Mouse (Mus musculus): Measurements from ENCODE around the gene Hist1h2ac. TPM values are rescaled to one million over a fixed set of nuclear protein-coding genes. Genes with fewer than 3 reads are reported as not detected.
A peak's percentile ranks its signal among the peaks of the same experiment; 100 is the strongest.
"Not testable (repeated sequence)": the region's sequence is repeated elsewhere in the genome, so short reads cannot be mapped to it uniquely, and the experiment has no call there.

Hist1h2ac gene
- polyA plus RNA-seq, 1 experiment from 2014 or later, result 1.0 TPM

DNA sequence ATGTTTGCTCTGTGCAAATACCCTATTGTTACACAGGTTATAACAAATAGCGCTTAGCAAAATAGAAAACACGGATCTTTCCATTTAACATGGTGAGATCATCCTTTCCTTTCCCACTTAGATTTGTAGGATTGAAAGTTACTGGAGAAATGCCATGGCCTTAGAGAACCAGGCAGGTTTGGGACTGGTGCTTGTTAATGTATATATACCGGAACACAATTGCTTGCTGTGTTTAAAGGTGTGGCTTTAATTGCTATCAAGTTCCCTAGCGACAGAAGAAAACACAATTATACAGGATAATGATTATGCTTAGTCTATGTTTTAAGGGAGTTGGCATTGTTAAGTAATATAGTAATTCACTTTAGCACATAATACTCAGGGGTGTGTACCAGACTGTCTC, 3.4 kb upstream of the Hist1h2ac start:
- H3K4me1 ChIP-seq (replicated peaks), result peaks cover 61% of the 10 kb centered on the region

DNA sequence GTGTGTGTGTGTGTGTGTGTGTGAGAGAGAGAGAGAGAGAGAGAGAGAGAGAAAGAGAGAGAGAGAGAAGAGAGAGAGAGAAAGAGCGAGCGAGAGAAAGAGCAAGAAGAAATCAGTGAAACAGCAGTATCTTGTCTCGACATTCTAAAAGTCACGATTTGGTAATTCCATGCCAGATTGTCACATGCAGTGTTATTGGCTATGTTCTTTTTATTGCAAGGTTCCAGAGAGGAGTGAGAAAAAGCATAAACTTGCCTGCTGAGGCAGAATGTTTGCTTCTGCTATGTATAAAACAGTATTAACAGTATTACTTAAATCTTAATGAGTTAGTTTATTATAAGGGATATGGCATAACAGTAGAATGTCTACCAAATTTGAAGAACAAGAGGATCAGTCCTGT, 2.2 kb upstream of the Hist1h2ac start:
- Histone ChIP-seq H3K4me3 (replicated peaks) (peak overlapping the region; percentile 66), H3K27me3 (no peaks in the 10 kb centered on the region), H3K4me1 (replicated peaks) (peaks cover 61% of the 10 kb centered on the region), H3K9ac (peak overlapping the region; percentile 84), H3K9me3 (replicated peaks) (no peaks in the 10 kb centered on the region), H3K27ac (peak overlapping the region; percentile 100), H3K4me2 (peak overlapping the region; percentile 82), H3K36me3 (no peaks in the 10 kb centered on the region)
- ATAC-seq (ENCODE audit: low read depth) (no peak), DNase-seq (no peak)
- WGBS (ENCODE audit: insufficient replicate concordance), result 44% methylated on average over 4 of the region's 4 CpGs

More for the DNA sequence above, 3.4 kb upstream of the Hist1h2ac start:
- ATAC-seq (ENCODE audit: low read depth), result no peak
- no peak for DNase-seq
- 80% methylated on average over 4 of the region's 4 CpGs for WGBS (ENCODE audit: insufficient replicate concordance)
- peak overlapping the region; percentile 38 for H3K4me2 ChIP-seq
- H3K9ac ChIP-seq, result no peak overlapping the region
- H3K27me3 ChIP-seq, result no peaks in the 10 kb centered on the region
- peak overlapping the region; percentile 22; the same call in 1 of the 2 replicates for H3K4me3 ChIP-seq (replicated peaks)
- H3K36me3 ChIP-seq, result no peaks in the 10 kb centered on the region
- no peaks in the 10 kb centered on the region for H3K9me3 ChIP-seq (replicated peaks)
- peak overlapping the region; percentile 65; the same call in 1 of the 2 replicates for H3K27ac ChIP-seq

DNA sequence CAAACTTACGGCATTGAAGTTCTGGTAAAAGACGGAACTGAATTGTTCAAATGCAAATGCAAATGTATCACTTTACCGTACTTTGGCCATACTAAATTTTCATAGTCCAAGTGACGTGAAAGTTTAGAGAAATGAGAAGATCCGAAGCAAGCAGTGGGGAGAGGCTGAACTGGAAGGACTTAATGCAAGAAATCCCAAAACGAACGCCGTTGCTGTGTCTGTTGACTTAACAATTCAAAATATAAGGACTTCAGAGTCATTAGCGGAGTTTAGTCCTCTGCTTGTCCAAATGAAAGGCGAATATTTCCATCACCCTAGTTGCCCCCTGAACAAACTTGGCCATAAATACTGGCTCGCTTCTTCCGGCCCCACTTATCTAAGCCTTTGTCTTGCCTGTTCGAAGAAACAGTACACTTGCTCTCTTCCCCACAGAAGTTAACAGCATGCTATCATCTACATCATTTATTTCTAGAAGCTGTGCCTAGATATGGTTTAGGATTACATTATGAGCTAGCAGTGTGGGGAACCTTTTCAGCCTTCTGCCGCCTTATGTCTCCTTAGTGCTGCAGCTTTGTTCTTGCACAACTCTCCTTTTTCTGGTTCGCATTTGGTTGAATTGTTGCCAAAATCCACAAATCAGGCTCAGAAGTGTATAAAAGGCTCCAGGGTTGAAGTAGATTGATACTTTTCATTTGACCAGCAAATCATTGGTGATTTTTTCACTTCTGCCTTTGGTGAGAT, 1.5 kb upstream of the Hist1h2ac start:
- Histone ChIP-seq H3K27me3 (no peaks in the 10 kb centered on the region), H3K4me1 (replicated peaks) (peaks cover 61% of the 10 kb centered on the region), H3K4me3 (replicated peaks) (peak overlapping the region; percentile 66), H3K36me3 (no peaks in the 10 kb centered on the region), H3K4me2 (peak overlapping the region; percentile 82), H3K9ac (peak overlapping the region; percentile 84), H3K9me3 (replicated peaks) (no peaks in the 10 kb centered on the region), H3K27ac (peak overlapping the region; percentile 100)
- 4% methylated on average over 15 of the region's 15 CpGs for WGBS (ENCODE audit: insufficient replicate concordance)
- DNase-seq, result peak; percentile 42
- no peak for ATAC-seq (ENCODE audit: low read depth)

DNA sequence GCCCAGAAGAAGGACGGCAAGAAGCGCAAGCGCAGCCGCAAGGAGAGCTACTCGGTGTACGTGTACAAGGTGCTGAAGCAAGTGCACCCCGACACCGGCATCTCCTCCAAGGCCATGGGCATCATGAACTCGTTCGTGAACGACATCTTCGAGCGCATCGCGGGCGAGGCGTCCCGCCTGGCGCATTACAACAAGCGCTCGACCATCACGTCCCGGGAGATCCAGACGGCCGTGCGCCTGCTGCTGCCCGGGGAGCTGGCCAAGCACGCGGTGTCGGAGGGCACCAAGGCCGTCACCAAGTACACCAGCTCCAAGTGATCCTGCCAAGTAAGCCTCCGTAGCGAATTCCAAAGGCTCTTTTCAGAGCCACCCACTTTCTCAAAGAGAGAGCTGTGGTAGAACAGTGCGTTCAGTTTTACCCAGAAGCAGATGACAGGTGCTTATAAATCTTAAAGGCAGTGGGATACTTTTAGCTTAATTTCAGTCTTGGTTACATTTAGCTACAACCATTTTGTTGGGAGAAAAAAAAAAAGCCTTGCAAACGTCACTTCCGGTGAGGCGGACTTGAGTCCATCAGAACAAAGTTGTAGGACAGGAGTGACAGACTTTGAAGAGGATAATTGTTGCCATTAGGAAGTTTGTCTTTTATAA, 672 bp upstream of the Hist1h2ac start:
- peaks cover 64% of the 10 kb centered on the region for H3K4me1 ChIP-seq (replicated peaks)
- peak overlapping the region; percentile 66 for H3K4me3 ChIP-seq (replicated peaks)
- not testable (repeated sequence) for H3K9me3 ChIP-seq (replicated peaks); H3K27me3 ChIP-seq; H3K36me3 ChIP-seq
- H3K4me2 ChIP-seq, result peak overlapping the region; percentile 82
- H3K27ac ChIP-seq, result peak overlapping the region; percentile 100
- WGBS (ENCODE audit: insufficient replicate concordance), result 1% methylated on average over 19 of the region's 37 CpGs
- H3K9ac ChIP-seq, result peak overlapping the region; percentile 84
- ATAC-seq (ENCODE audit: low read depth) (peak; percentile 21; the same call in 1 of the 2 replicates), DNase-seq (peak; percentile 67)

DNA sequence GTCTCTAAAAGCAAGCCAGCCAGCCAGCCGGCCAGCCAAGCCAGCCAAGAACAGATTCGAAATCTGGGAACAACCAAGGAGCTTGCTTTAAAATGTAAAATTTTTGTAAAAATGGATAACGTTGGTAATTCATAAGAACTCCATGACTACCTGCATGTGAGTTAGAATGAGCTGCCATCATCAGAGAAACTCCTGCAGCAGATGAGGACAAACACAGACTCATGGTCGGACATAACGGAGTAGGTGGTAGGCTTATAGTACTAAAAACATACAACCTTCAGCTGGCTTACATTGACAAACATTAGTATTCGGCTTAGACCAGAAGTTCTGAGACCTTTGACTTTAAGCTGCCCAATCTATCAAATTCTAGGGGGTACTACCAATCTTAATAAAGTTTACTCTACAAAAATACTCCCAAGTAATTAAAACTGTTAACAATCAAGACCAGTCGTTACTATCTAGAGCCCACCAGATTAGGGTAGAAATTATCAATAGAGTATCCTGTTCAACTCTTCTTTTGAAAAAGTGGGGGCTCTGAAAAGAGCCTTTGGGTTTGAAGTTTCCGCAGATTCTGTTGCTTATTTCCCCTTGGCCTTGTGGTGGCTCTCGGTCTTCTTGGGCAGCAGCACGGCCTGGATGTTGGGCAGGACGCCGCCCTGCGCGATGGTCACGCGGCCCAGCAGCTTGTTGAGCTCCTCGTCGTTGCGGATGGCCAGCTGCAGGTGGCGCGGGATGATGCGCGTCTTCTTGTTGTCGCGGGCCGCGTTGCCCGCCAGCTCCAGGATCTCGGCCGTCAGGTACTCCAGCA, 597 bp downstream of the Hist1h2ac start:
- H3K4me2 ChIP-seq, result peak overlapping the region; percentile 78
- not testable (repeated sequence) for H3K36me3 ChIP-seq; ATAC-seq (ENCODE audit: low read depth); H3K27me3 ChIP-seq; H3K9me3 ChIP-seq (replicated peaks)
- H3K27ac ChIP-seq, result peak overlapping the region; percentile 100
- DNase-seq, result peak; percentile 35
- peak overlapping the region; percentile 86 for H3K9ac ChIP-seq
- peaks cover 55% of the 10 kb centered on the region for H3K4me1 ChIP-seq (replicated peaks)
- 11% methylated on average over 12 of the region's 30 CpGs for WGBS (ENCODE audit: insufficient replicate concordance)
- H3K4me3 ChIP-seq (replicated peaks), result peak overlapping the region; percentile 61

DNA sequence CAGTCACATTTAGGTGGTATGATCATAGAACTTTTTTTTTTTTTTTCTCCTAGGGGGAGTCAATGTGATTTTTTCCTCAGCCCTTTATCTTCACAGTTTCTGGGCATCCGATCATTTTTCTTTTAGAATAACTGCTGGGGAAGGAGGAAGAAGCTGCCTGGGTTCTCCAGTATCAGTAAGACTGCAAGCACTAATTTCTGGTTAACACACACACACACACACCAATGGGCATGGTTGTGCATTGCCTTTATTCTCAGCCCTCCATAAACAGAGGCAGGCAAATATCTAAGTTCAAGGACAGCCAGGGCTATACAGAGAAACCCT, 1.2 kb downstream of the Hist1h2ac start:
- ATAC-seq (ENCODE audit: low read depth) (no peak), DNase-seq (no peak)
- Histone ChIP-seq H3K9ac (peak overlapping the region; percentile 86), H3K27ac (peak overlapping the region; percentile 100), H3K27me3 (no peaks in the 10 kb centered on the region), H3K9me3 (replicated peaks) (no peaks in the 10 kb centered on the region), H3K36me3 (no peaks in the 10 kb centered on the region), H3K4me2 (peak overlapping the region; percentile 78), H3K4me3 (replicated peaks) (peak overlapping the region; percentile 61), H3K4me1 (replicated peaks) (peaks cover 49% of the 10 kb centered on the region)
- 5% methylated on average over 1 of the region's 1 CpGs for WGBS (ENCODE audit: insufficient replicate concordance)

DNA sequence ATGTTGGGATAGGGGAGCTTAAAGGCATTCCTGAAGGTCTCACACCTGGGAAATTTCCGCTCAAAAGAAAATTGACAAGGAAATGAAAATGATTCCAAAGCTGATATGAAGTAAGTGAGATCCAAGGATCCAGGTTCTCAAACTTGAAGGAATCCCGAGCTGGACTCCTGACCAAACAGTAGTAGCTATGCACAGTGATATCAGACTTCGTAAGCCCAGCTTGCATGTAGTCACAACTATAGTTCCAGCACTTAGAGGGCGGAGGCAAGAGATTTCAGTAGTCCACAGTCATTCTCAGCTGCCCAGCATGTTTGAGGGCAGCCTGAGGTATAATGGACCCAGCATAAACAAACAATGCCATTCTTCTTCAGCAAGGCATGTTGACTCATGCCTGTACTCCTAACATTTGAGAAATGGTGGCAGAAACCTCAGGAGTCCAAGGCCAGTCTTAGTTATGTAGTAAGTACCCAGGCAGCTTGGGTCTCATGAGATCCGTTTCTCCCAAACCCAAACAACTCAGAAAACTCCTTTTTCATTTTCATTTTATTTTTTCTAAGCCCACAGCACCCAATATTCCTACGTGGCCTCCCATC, 1.7 kb downstream of the Hist1h2ac start:
- Histone ChIP-seq H3K9ac (peak overlapping the region; percentile 86), H3K9me3 (replicated peaks) (no peaks in the 10 kb centered on the region), H3K36me3 (no peaks in the 10 kb centered on the region), H3K4me2 (peak overlapping the region; percentile 78), H3K4me3 (replicated peaks) (peak overlapping the region; percentile 61), H3K4me1 (replicated peaks) (peaks cover 46% of the 10 kb centered on the region), H3K27ac (peak overlapping the region; percentile 100), H3K27me3 (no peaks in the 10 kb centered on the region)
- ATAC-seq (ENCODE audit: low read depth) (no peak), DNase-seq (no peak)
- 58% methylated on average over 6 of the region's 6 CpGs for WGBS (ENCODE audit: insufficient replicate concordance)

DNA sequence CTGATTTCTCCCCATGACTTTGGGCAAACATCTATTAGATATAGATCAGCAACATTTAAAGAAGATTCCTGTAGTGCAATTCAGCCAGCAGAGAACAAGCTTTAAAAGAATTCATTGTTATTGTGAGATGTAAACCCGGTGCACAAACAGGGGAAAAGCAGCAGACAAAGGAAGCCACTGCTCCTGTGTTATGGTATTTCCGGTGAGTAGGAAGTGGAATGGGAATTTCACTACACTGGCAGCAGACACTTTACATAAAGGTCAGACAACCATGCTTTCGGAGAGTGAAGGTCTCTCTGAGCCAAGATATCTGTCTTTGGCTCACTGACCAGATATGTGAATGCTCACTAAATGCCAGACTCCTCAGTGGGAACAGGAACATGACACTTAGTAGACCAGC, 21.2 kb downstream of the Hist1h2ac start:
- WGBS (ENCODE audit: insufficient replicate concordance), result 54% methylated on average over 3 of the region's 3 CpGs
- no peak overlapping the region for H3K4me2 ChIP-seq
- H3K36me3 ChIP-seq, result no peaks in the 10 kb centered on the region
- H3K4me3 ChIP-seq (replicated peaks), result no peak overlapping the region
- no peak for DNase-seq
- no peaks in the 10 kb centered on the region for H3K9me3 ChIP-seq (replicated peaks)
- 0 out of 2 replicates have a peak, but pooled peaks cover 8% of the 10 kb centered on the region for H3K27me3 ChIP-seq
- no peak overlapping the region for H3K9ac ChIP-seq
- H3K27ac ChIP-seq, result no peak overlapping the region
- H3K4me1 ChIP-seq (replicated peaks), result no peaks in the 10 kb centered on the region
- no peak for ATAC-seq (ENCODE audit: low read depth)

DNA sequence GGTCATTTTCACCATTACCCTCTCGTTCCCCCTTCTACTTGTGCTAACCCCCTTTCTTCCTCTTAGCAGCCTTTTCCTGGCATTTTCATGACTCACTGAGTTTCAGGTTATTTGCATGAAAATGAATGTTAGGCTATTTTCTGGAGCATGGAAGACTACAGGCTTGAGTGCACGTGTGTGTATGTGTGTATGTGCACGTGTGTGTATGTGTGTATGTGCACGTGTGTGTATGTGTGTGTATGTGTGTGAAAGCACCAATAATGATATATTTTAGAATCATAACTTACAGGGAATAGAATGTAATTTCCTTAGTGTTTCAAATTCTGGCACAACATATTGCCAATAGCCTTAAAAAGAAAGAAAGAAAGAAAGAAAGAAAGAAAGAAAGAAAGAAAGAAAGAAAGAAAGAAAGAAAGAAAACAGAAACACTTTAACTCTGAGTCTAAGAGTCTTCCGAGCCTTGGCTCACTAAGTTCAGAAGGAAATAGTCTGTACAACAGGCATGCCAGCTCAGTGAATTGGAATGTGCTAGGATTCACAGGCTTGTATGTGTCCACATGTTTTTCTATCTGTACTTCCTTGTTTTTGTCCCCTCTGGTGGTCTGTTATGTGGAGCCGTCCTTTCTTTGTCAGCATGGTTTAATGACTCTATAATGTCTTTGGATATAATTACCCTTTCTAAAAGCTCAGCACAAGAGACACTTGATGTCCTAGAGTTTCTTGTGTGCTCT, 23.9 kb downstream of the Hist1h2ac start:
- WGBS (ENCODE audit: insufficient replicate concordance), result 61% methylated on average over 6 of the region's 6 CpGs
- Histone ChIP-seq H3K9me3 (replicated peaks) (no peaks in the 10 kb centered on the region), H3K4me3 (replicated peaks) (no peak overlapping the region), H3K36me3 (no peaks in the 10 kb centered on the region), H3K4me2 (no peak overlapping the region), H3K4me1 (replicated peaks) (no peaks in the 10 kb centered on the region), H3K27ac (no peak overlapping the region), H3K9ac (no peak overlapping the region), H3K27me3 (0 out of 2 replicates have a peak, but pooled peaks cover 8% of the 10 kb centered on the region)
- DNase-seq (no peak), ATAC-seq (ENCODE audit: low read depth) (no peak)

Data from liver, embryonic 13.5 days (tissue).